Mouse (Mus musculus) left cerebral cortex, postnatal 4 days (tissue): ENCODE measurements around the gene Glce. TPM values are rescaled to one million over a fixed set of nuclear protein-coding genes. Genes with fewer than 3 reads are reported as not detected.

Source experiments
- DNase-seq: peaks from one replicate; pipeline ENCODE4 v3.0.0-alpha.2; 2022
- intact Hi-C: fragments of 180-260 bp; cut with DNase I; formaldehyde crosslinking; loops from one replicate; pipeline ENCODE4 v1.15.1; 2025
- microRNA-seq: library from miRNA; unstranded; fragments of <30 nt; microRNA quantifications from one replicate; pipeline ENCODE4 v1.2.0, GENCODE M21; 2022
- total RNA-seq, 2 experiments: library from RNA; stranded (reverse); gene quantifications; 2 replicates each; pipeline ENCODE4 v1.2.3; 2021

Gene Glce
- total RNA-seq, 2 experiments from 2014 or later, result 28.2 to 29.2 TPM

- DNase-seq, result peak; percentile 92
- intact Hi-C loops, result loop anchor here (5.0 kb wide), 1 partner anchor 202 kb away; no protein-coding TSS in a partner anchor
Measured at GRCm38 (mm10) chr9:62040008-62040608, 82.3 kb downstream of the Glce start.

- no peak for DNase-seq
- intact Hi-C loops, result no loop called here
Measured at GRCm38 (mm10) chr9:62035806-62036205, 86.6 kb downstream of the Glce start.

DNA sequence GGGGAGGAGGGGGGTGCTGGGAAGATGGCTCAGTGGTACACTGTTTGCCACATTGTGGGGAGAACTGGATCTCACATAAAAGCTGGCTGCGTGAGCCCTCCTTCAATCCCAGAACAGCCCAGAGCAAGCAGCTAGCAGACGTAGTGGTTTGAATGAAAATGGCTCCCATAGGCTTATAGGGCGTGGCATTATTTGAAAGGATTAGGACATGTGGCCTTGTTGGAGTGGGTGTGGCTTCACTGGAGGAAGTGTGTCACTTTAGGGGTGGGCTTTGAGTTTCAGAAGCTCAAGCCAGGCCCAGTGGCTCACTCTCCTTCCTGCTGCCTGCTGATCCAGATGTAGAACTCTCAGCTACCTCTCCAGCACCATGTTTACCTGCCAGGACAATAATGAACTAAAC lies 90.2 kb downstream of the Glce start:
- intact Hi-C loops, result no loop called here

GRCm38 (mm10) chr9:62028072-62028471 lies 94.4 kb downstream of the Glce start:
- DNase-seq, result no peak

More for the DNA sequence above, 90.2 kb downstream of the Glce start:
- DNase-seq, result no peak

DNA sequence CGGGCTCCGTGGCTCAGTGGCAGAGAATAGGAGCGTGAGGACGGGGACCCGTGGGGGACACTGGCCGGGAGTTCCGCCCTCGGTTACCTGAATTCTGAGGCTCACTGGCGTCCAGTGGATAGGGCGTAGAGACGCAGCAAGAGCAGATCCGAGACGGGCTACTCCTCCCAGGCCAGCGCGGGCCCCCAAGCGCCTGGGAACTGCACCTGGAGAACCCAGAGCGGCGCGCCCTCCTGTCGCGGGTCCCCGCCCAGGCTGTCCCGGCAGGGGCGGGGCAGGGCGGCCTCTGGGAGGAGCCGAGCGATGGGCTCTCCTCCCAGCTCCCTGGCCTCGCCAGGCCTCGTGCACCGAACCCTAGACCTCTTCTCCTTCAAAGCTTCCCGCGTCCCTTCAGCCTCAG lies 95.9 kb downstream of the Glce start, which contains the start of gene Paqr5:
Paqr5 (minus strand) TSS at position 257 of the 400 bp plus-strand sequence.
- intact Hi-C loops, result no loop called here
- no peak for DNase-seq

More at GRCm38 (mm10) chr9:62028072-62028471, 94.4 kb downstream of the Glce start:
- intact Hi-C loops, result no loop called here

- no peak for DNase-seq
- intact Hi-C loops, result no loop called here
Measured at GRCm38 (mm10) chr9:62025056-62025455, 97.4 kb downstream of the Glce start.

DNA sequence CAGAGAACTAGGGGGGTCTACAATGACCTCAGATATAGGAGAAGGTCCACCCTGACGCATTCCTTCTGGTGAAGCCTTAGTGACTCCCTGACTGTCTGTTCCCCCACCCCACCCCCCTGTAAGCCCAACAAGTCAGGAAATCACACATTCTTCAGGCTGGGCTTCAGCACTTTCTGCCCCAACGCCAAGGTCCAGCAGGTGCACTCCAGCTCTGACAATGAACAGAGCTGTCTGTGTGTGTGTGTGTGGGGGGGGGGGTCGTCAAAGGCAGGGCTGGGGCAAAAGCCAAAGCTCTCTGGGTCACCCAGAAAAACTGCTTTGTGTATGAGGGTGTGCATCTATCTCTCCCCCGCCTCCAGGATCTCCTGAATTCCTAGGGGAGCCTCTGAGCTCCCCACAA lies 98.6 kb downstream of the Glce start:
- intact Hi-C loops, result no loop called here
- DNase-seq, result no peak

GRCm38 (mm10) chr9:62022961-62023680 lies 99.3 kb downstream of the Glce start:
- intact Hi-C loops, result no loop called here
- no peak for DNase-seq

GRCm38 (mm10) chr9:62021583-62022120 lies 100.8 kb downstream of the Glce start:
- no peak for DNase-seq
- intact Hi-C loops, result no loop called here

- DNase-seq, result no peak
- intact Hi-C loops, result no loop called here
Measured at GRCm38 (mm10) chr9:62020259-62020658, 102.2 kb downstream of the Glce start.

- DNase-seq, result no peak
- intact Hi-C loops, result no loop called here
Measured at GRCm38 (mm10) chr9:62018229-62019093, 104.0 kb downstream of the Glce start.

DNA sequence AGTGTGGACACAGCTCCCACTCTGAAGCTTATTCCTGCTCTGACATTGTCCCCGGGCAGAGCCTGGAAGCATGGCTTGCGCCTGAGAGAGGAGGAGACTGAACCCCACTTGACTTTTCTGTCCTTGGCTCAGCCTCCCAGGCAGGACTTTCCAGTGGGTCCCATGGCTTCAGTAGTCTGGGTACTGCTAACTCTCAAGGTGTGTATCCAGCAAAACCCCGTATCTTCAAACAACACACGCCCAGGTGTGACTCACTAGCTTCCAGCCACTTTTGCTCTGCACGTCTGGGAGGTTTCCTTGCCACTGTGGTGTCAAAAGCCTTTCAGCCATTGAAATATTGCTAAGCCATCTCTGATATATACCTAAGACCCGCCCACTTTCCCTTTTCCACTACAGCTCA lies 105.1 kb downstream of the Glce start:
- intact Hi-C loops, result no loop called here
- DNase-seq, result no peak

- intact Hi-C loops, result no loop called here
- DNase-seq, result no peak
Measured at GRCm38 (mm10) chr9:62015504-62015903, 107.0 kb downstream of the Glce start.

- DNase-seq, result no peak
- intact Hi-C loops, result no loop called here
Measured at GRCm38 (mm10) chr9:62013316-62014097, 108.9 kb downstream of the Glce start.

DNA sequence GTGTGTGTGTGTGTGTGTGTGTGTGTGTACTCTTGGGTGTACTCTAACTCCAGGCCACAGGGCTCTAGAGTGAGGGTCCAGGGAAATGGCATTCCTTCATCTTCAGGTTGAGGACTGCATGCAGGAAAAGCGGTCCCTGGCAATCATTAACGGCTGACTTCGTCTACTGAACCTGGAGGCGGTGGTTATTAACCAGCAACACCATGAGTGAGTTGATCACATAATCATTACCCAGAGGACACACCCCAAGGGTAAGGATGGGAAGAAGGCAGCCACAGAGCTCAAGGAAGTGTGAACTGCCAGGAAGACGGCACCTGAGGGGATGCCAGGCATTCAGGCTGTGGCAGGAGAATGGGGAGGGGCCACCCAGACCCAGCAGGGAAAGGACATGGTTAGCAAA lies 114.1 kb downstream of the Glce start:
- intact Hi-C loops, result no loop called here
- DNase-seq, result no peak

Small RNAs within 50 kb of the gene (microRNA-seq; reads per million reads assigned to microRNA genes)
- gene Mir5133, result 2.4 reads per million

Other genes starting within 250 kb of the Glce start
- 1,000 to 10,000 TPM; 2,004 to 2,011 TPM for gene Rplp1, start 208.1 kb downstream of the Glce start, total RNA-seq
- gene Kif23, start 175.9 kb downstream of the Glce start, total RNA-seq, result 10 to 100 TPM; 11.2 to 13.1 TPM
- under 1 TPM; 0.22 to 0.32 TPM for gene Paqr5, start 95.8 kb downstream of the Glce start, total RNA-seq
- not detected for gene Spesp1, start 159.6 kb upstream of the Glce start, total RNA-seq
- 100 to 1,000 TPM; 231 to 251 TPM for gene Anp32a, start 218.6 kb upstream of the Glce start, total RNA-seq